In genomic region chrX:167186306-167186705, GRCm38 (mm10) we compare ENCODE assay signal across 27 mouse cellular contexts. TPM values are rescaled to one million over a fixed set of nuclear protein-coding genes. Genes with fewer than 3 reads are reported as not detected.
A peak's percentile ranks its signal among the peaks of the same experiment; 100 is the strongest.
DNase-seq lines count a peak whose midpoint lies in the region; ATAC-seq lines count a peak whose summit lies in the region.
"Had no signal": no experiment of that assay in that cellular context is flagged by ENCODE, and none has a peak within 500 bp of the region (broad histone marks: within the 10 kb centered on the region; RNA-seq: fewer than 3 reads in every experiment).

No protein-coding gene starts in this region.

- no peak overlapping the region for H3K27ac ChIP-seq in kidney, embryonic 16.5 days (ENCODE audit: low read length)
- H3K27ac ChIP-seq in intestine, embryonic 16.5 days (ENCODE audit: low read length), result no peak overlapping the region
- H3K27ac ChIP-seq: embryonic facial prominence, embryonic 10.5 days; embryonic facial prominence, embryonic 13.5 days; forebrain, embryonic 12.5 days; forebrain, embryonic 15.5 days; heart, embryonic 15.5 days; hindbrain, embryonic 10.5 days; hindbrain, embryonic 13.5 days had no signal

- no peaks in the 10 kb centered on the region for H3K4me1 ChIP-seq in kidney, embryonic 16.5 days (ENCODE audit: insufficient read depth, low read length)
- no peaks in the 10 kb centered on the region for H3K4me1 ChIP-seq in intestine, embryonic 16.5 days (ENCODE audit: control insufficient read depth, insufficient read depth, low read length)
- H3K4me1 ChIP-seq: embryonic facial prominence, embryonic 10.5 days; embryonic facial prominence, embryonic 13.5 days; forebrain, embryonic 12.5 days; forebrain, embryonic 15.5 days; heart, embryonic 12.5 days; heart, embryonic 15.5 days; hindbrain, embryonic 13.5 days had no signal

- no peak for ATAC-seq in kidney, embryonic 16.5 days (ENCODE audit: low FRiP score, low TSS enrichment)
- ATAC-seq in intestine, embryonic 16.5 days, result 0 out of 2 replicates have a peak, but pooled peaks have one; percentile 52
- ATAC-seq: activated CD4-positive, CD25-positive, alpha-beta regulatory T cell, adult 4 months; forebrain, embryonic 15.5 days had no signal

- DNase-seq in kidney, adult 9 months, result peak; percentile 18
- DNase-seq in kidney, adult 11 months, result no peak
- DNase-seq in kidney, postnatal 25 days, result peak; percentile 29 to 31
- peak; percentile 26 for DNase-seq in yolk sac, embryonic 10.5 days (ENCODE audit: low spot score)
- DNase-seq: adrenal gland, adult 8-10 months; adrenal gland, postnatal 25 days; cerebellum, adult 11-12 months; cerebellum, adult 8-10 months; cerebellum, postnatal 10 days; cerebellum, postnatal 36 days; embryo, embryonic 11 days; gastrocnemius, postnatal 25 days; heart, adult 18-20 months; heart, postnatal 10 days; heart, postnatal 36 days had no signal

- H3K27me3 ChIP-seq in kidney, embryonic 16.5 days (ENCODE audit: insufficient read depth, low read length), result peaks cover 12% of the 10 kb centered on the region; the same call in 1 of the 2 replicates
- H3K27me3 ChIP-seq in intestine, embryonic 16.5 days (replicated peaks; ENCODE audit: control insufficient read depth, insufficient read depth, low read length), result no peaks in the 10 kb centered on the region
- H3K27me3 ChIP-seq: forebrain, embryonic 15.5 days; heart, embryonic 12.5 days; heart, embryonic 15.5 days had no signal

- no peak overlapping the region for H3K4me3 ChIP-seq in kidney, embryonic 16.5 days (ENCODE audit: low read length)
- no peak overlapping the region for H3K4me3 ChIP-seq in intestine, embryonic 16.5 days (ENCODE audit: low read length)
- H3K4me3 ChIP-seq: embryonic facial prominence, embryonic 10.5 days; embryonic facial prominence, embryonic 13.5 days; erythroblast, embryonic 14.5 days; forebrain, embryonic 12.5 days; forebrain, embryonic 15.5 days; heart, embryonic 12.5 days; heart, embryonic 15.5 days; hindbrain, embryonic 10.5 days; hindbrain, embryonic 13.5 days had no signal

- H3K9me3 ChIP-seq in kidney, embryonic 16.5 days (ENCODE audit: low read length), result no peaks in the 10 kb centered on the region
- H3K9me3 ChIP-seq in intestine, embryonic 16.5 days (ENCODE audit: control insufficient read depth, low read length), result no peaks in the 10 kb centered on the region
- H3K9me3 ChIP-seq: embryonic facial prominence, embryonic 10.5 days; embryonic facial prominence, embryonic 13.5 days; forebrain, embryonic 12.5 days; forebrain, embryonic 15.5 days; heart, embryonic 12.5 days; heart, embryonic 15.5 days; hindbrain, embryonic 10.5 days; hindbrain, embryonic 13.5 days had no signal

- 51% methylated on average over 2 of the region's 2 CpGs for WGBS in kidney, embryonic 16.5 days
- WGBS in intestine, embryonic 16.5 days, result 36% methylated on average over 2 of the region's 2 CpGs

- no peaks in the 10 kb centered on the region for H3K36me3 ChIP-seq in kidney, embryonic 16.5 days (ENCODE audit: insufficient read depth, low read length)
- no peaks in the 10 kb centered on the region for H3K36me3 ChIP-seq in intestine, embryonic 16.5 days (ENCODE audit: control insufficient read depth, insufficient read depth, low read length)
- H3K36me3 ChIP-seq: embryonic facial prominence, embryonic 10.5 days; embryonic facial prominence, embryonic 13.5 days; forebrain, embryonic 12.5 days; forebrain, embryonic 15.5 days; heart, embryonic 12.5 days; heart, embryonic 15.5 days; hindbrain, embryonic 10.5 days; hindbrain, embryonic 13.5 days had no signal

- no peak overlapping the region for H3K4me2 ChIP-seq in kidney, embryonic 16.5 days (replicated peaks; ENCODE audit: low read depth, low read length)
- H3K4me2 ChIP-seq in intestine, embryonic 16.5 days (ENCODE audit: low read depth, low read length), result no peak overlapping the region
- H3K4me2 ChIP-seq: embryonic facial prominence, embryonic 13.5 days; forebrain, embryonic 12.5 days; forebrain, embryonic 15.5 days; heart, embryonic 12.5 days; heart, embryonic 15.5 days; hindbrain, embryonic 13.5 days had no signal

- no peak overlapping the region for H3K9ac ChIP-seq in kidney, embryonic 16.5 days (replicated peaks; ENCODE audit: low read length)
- H3K9ac ChIP-seq in intestine, embryonic 16.5 days (ENCODE audit: low read depth, low read length), result no peak overlapping the region
- H3K9ac ChIP-seq: embryonic facial prominence, embryonic 13.5 days; forebrain, embryonic 12.5 days; forebrain, embryonic 15.5 days; heart, embryonic 12.5 days; heart, embryonic 15.5 days; hindbrain, embryonic 13.5 days had no signal

RNA-seq across cellular contexts. Expression of gene Tmsb4x, which starts 22.8 kb away (rescaled TPM):
- 2,464 and 2,500 TPM in 2 replicates for polyA plus RNA-seq in kidney, embryonic 16.5 days (2015; fragmentation: Nextera tagmentation; extraction: Ambion mirVana)
- polyA plus RNA-seq in intestine, embryonic 16.5 days (2015; fragmentation: Nextera tagmentation; extraction: Ambion mirVana), result 2,883 and 3,085 TPM in 2 replicates
